Mouse (Mus musculus) midbrain, embryonic 16.5 days (tissue): ENCODE measurements around the gene Tgm3. TPM values are rescaled to one million over a fixed set of nuclear protein-coding genes. Genes with fewer than 3 reads are reported as not detected.

Experiments
- ATAC-seq: fragments of 200-750 bp; cut with Nextera tagmentation; 2 replicates; pipeline ENCODE4 v1.8.0; 2017; ENCODE audit warnings: moderate TSS enrichment
- H3K27ac ChIP-seq: fragments of 300-500 bp; sonication (generic); 2 replicates; pipeline ENCODE4 v1.5.1; 2014; ENCODE audit warnings: mild to moderate bottlenecking, low read length, mixed read lengths
- H3K27me3 ChIP-seq: fragments of 300-500 bp; sonication (generic); 2 replicates; pipeline ENCODE4 v1.6.1; 2014; ENCODE audit warnings: low read depth, low read length, mixed read lengths; ENCODE audit not compliant: control insufficient read depth, insufficient read depth
- H3K36me3 ChIP-seq: fragments of 300-500 bp; sonication (generic); 2 replicates; pipeline ENCODE4 v1.6.1; 2014; ENCODE audit warnings: mild to moderate bottlenecking, low read length, moderate library complexity, mixed read lengths; ENCODE audit not compliant: control insufficient read depth, insufficient read depth
- H3K4me1 ChIP-seq: fragments of 300-500 bp; sonication (generic); 2 replicates; pipeline ENCODE4 v1.6.1; 2014; ENCODE audit warnings: mild to moderate bottlenecking, low read length, mixed read lengths; ENCODE audit not compliant: control insufficient read depth, insufficient read depth
- H3K4me2 ChIP-seq: fragments of 300-500 bp; sonication (generic); 2 replicates; pipeline ENCODE4 v1.6.1; 2014; ENCODE audit warnings: mild to moderate bottlenecking, low read length, mixed read lengths
- H3K4me3 ChIP-seq: fragments of 300-500 bp; sonication (generic); 2 replicates; pipeline ENCODE4 v1.5.1; 2014; ENCODE audit warnings: low read depth, mild to moderate bottlenecking, low read length, moderate library complexity, mixed read lengths
- H3K9ac ChIP-seq: fragments of 300-500 bp; sonication (generic); 2 replicates; pipeline ENCODE4 v1.6.1; 2014; ENCODE audit warnings: low read depth, low read length, mixed read lengths
- H3K9me3 ChIP-seq: fragments of 300-500 bp; sonication (generic); replicated peaks from 2 replicates; pipeline ENCODE4 v1.6.1; 2014; ENCODE audit warnings: mild to moderate bottlenecking, low read length, mixed read lengths; ENCODE audit not compliant: control insufficient read depth, poor library complexity, severe bottlenecking
- WGBS: fragments of 180-500 bp; shearing (Covaris S2); extraction: QIAGEN DNeasy Blood & Tissue Kit; methylation state at CpG from one replicate; pipeline ENCODE4 v1.1.7; 2014; 5-methylcytosine and 5-hydroxymethylcytosine counted together
- polyA plus RNA-seq: library from polyadenylated mRNA; unstranded; fragments of >200 nt; fragmentation: Nextera tagmentation; extraction: Ambion mirVana; gene quantifications from 2 replicates; pipeline ENCODE4 v1.2.1, GENCODE M21; 2015

The Tgm3 gene
- polyA plus RNA-seq, 1 experiment from 2014 or later = not detected

- no peak overlapping the region for H3K9ac ChIP-seq
- WGBS = 89% methylated on average over 2 of the region's 2 CpGs
- H3K4me1 ChIP-seq = no peaks in the 10 kb centered on the region
- no peaks in the 10 kb centered on the region for H3K36me3 ChIP-seq
- no peak overlapping the region for H3K4me2 ChIP-seq
- no peaks in the 10 kb centered on the region for H3K9me3 ChIP-seq
- no peak for ATAC-seq
- H3K27me3 ChIP-seq = no peaks in the 10 kb centered on the region
- H3K4me3 ChIP-seq = no peak overlapping the region
- H3K27ac ChIP-seq = no peak overlapping the region
Measured at GRCm38 (mm10) chr2:130009371-130009770, 2.8 kb upstream of the Tgm3 start.

GRCm38 (mm10) chr2:130013646-130014045, 1.5 kb downstream of the Tgm3 start:
- Histone ChIP-seq H3K9ac (no peak overlapping the region), H3K27ac (no peak overlapping the region), H3K4me3 (no peak overlapping the region), H3K4me2 (no peak overlapping the region), H3K36me3 (no peaks in the 10 kb centered on the region), H3K9me3 (no peaks in the 10 kb centered on the region), H3K27me3 (no peaks in the 10 kb centered on the region), H3K4me1 (peaks cover 2% of the 10 kb centered on the region; the same call in 1 of the 2 replicates)
- no peak for ATAC-seq

DNA sequence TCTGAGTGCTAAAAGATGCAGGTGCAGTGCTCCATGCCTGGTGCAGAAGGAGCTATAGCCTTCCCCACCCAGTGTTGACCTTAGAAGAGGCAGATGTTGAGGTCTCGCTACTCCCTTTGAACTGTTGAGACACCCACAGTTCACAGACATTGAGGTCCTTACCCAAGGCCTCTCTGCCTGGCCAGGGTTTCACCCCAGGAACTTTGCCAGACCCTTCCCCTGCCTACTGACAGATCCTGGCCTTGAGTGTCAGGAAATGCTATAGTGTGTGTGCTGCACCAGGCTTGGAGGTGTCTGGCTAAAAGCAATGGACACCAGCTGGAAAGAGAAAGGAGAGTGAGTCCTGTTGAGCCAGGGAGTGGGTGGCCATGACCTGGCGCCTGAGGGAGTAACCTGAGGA, 3.0 kb downstream of the Tgm3 start:
- Histone ChIP-seq H3K27ac (no peak overlapping the region), H3K9me3 (no peaks in the 10 kb centered on the region), H3K4me1 (peaks cover 4% of the 10 kb centered on the region; the same call in 1 of the 2 replicates), H3K4me3 (no peak overlapping the region), H3K9ac (no peak overlapping the region), H3K4me2 (no peak overlapping the region), H3K27me3 (no peaks in the 10 kb centered on the region), H3K36me3 (no peaks in the 10 kb centered on the region)
- WGBS = 91% methylated on average over 2 of the region's 2 CpGs
- no peak for ATAC-seq

DNA sequence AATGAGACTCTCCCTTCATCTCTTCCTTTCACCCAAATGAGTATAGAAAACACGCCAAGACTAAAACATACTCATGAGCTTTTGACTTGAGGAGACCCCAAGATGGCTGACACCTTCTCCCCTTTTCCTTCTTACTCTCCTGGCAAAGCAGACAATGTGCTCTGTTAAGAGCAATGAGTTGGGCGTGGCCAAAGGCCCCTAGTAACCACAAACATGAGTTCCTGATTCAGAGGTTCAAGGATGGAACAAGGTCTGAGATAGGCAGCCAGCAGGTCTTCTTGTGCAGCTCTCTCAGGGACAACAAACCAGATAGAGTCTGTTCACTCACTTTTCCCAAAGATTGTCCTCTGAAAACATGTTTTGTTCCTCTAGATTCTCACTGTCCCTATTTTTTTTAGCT, 5.9 kb downstream of the Tgm3 start:
- no peaks in the 10 kb centered on the region for H3K9me3 ChIP-seq
- no peaks in the 10 kb centered on the region for H3K36me3 ChIP-seq
- WGBS = 89% methylated on average over 2 of the region's 2 CpGs
- no peak overlapping the region for H3K4me3 ChIP-seq
- no peak overlapping the region for H3K4me2 ChIP-seq
- no peaks in the 10 kb centered on the region for H3K27me3 ChIP-seq
- H3K4me1 ChIP-seq = peaks cover 4% of the 10 kb centered on the region; the same call in 1 of the 2 replicates
- ATAC-seq = no peak
- H3K27ac ChIP-seq = no peak overlapping the region
- no peak overlapping the region for H3K9ac ChIP-seq

DNA sequence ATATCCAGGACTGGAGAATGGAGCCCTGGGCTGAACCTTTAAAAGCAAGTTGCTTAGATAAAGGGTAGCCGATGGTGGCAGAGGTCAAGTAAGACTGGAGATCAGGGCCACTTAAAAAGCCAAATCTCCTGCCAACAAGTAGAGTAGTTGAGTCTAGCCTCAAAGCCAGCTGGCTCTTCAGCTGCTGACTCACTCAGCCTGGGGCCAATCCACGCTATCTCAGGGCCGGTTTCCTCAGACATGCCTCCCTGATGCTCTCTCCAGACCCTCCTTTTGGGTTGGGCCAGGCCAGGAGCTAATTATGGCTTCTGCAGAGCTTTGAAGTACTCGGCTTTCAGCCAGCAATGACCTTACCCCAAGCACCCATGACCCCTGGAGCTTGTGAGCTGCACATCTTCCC, 15.7 kb downstream of the Tgm3 start:
- ATAC-seq = no peak
- WGBS = 77% methylated on average over 4 of the region's 4 CpGs
- Histone ChIP-seq H3K27me3 (no peaks in the 10 kb centered on the region), H3K4me2 (no peak overlapping the region), H3K36me3 (no peaks in the 10 kb centered on the region), H3K9me3 (no peaks in the 10 kb centered on the region), H3K4me3 (no peak overlapping the region), H3K9ac (no peak overlapping the region), H3K27ac (no peak overlapping the region), H3K4me1 (0 out of 2 replicates have a peak, but pooled peaks cover 3% of the 10 kb centered on the region)

GRCm38 (mm10) chr2:130029826-130030225, 17.7 kb downstream of the Tgm3 start:
- WGBS = 91% methylated on average over 11 of the region's 11 CpGs
- H3K4me2 ChIP-seq = no peak overlapping the region
- ATAC-seq = no peak

DNA sequence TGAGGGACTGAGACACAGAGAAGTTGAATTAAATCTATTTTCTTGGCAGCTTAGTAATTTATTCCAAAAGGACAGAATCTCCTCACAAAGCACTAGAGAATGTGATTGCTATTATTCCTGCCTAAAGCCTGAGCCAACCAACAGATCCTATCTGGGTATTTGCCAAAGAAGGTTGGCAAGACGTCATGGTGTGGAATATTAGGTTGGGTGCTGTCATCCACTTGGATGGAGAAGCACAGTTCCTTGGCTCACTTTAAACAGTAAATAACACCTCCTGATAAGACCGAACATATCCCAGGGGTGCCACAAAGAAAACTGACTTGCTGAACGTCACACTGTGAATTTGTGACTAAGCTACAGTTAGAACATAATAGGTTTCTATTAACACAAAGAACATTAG, 20.5 kb downstream of the Tgm3 start:
- Histone ChIP-seq H3K36me3 (no peaks in the 10 kb centered on the region), H3K9me3 (no peaks in the 10 kb centered on the region), H3K9ac (no peak overlapping the region), H3K4me2 (no peak overlapping the region), H3K4me1 (0 out of 2 replicates have a peak, but pooled peaks cover 3% of the 10 kb centered on the region), H3K27ac (no peak overlapping the region), H3K4me3 (no peak overlapping the region), H3K27me3 (no peaks in the 10 kb centered on the region)
- ATAC-seq = no peak
- WGBS = 53% methylated on average over 3 of the region's 3 CpGs

More at GRCm38 (mm10) chr2:130029826-130030225, 17.7 kb downstream of the Tgm3 start:
- no peaks in the 10 kb centered on the region for H3K27me3 ChIP-seq
- no peaks in the 10 kb centered on the region for H3K36me3 ChIP-seq
- H3K9ac ChIP-seq = no peak overlapping the region
- 0 out of 2 replicates have a peak, but pooled peaks cover 3% of the 10 kb centered on the region for H3K4me1 ChIP-seq
- no peak overlapping the region for H3K4me3 ChIP-seq
- H3K9me3 ChIP-seq = no peaks in the 10 kb centered on the region
- H3K27ac ChIP-seq = no peak overlapping the region

DNA sequence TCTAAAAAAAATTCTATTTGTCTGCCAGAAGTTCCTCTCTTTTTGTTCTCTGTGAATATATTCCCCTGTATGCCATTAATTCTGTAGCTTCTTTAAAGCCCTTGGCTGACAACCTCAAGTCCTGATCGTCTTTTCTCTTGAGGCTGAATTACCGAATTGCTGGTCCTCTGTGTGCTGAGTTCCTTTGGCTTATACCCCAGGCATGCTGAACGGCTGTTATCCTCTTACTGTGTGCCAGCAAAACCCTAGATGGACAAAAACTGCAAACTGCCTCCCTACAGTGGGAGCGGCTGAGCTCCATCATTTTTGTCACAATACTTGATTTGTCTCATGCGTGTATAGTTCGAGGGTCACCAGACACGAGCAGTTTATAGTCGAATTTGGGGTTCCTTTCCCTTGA, 24.7 kb downstream of the Tgm3 start:
- Histone ChIP-seq H3K4me3 (no peak overlapping the region), H3K9ac (no peak overlapping the region), H3K27ac (no peak overlapping the region; the same call in 1 of the 2 replicates), H3K4me1 (peaks cover 7% of the 10 kb centered on the region; the same call in 1 of the 2 replicates), H3K9me3 (no peaks in the 10 kb centered on the region), H3K4me2 (no peak overlapping the region), H3K27me3 (no peaks in the 10 kb centered on the region), H3K36me3 (no peaks in the 10 kb centered on the region)
- WGBS = 44% methylated on average over 8 of the region's 8 CpGs
- ATAC-seq = 0 out of 2 replicates have a peak, but pooled peaks have one; percentile 53

- H3K4me3 ChIP-seq = no peak overlapping the region
- H3K4me1 ChIP-seq = peaks cover 5% of the 10 kb centered on the region; the same call in 1 of the 2 replicates
- no peaks in the 10 kb centered on the region for H3K9me3 ChIP-seq
- no peak overlapping the region for H3K4me2 ChIP-seq
- H3K27ac ChIP-seq = no peak overlapping the region
- 38% methylated on average over 3 of the region's 3 CpGs for WGBS
- no peaks in the 10 kb centered on the region for H3K36me3 ChIP-seq
- no peak for ATAC-seq
- H3K9ac ChIP-seq = no peak overlapping the region
- no peaks in the 10 kb centered on the region for H3K27me3 ChIP-seq
Measured at GRCm38 (mm10) chr2:130038971-130039370, 26.8 kb downstream of the Tgm3 start.
